Mouse (Mus musculus): Measurements from ENCODE around the gene Higd1a.

DNA sequence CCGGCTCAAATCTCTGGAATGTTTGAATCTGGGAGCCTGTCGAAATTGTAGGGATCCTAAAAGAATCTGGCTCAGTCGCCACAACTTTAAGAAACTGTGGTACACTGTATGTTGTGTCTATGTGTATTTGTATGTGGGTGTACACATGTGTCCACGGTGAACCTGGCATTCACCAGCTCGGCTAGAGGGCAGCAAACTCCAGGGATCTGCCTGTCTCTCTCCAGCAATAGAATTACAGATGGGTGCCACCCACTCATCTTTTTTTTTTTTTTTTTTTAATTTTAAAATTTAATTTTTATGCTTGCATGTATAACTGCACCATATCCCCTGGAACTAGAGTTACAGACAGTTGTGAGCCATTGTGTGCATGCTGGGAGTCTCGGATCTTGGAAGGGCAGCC lies 23.1 kb upstream of the Higd1a start:
- peak; percentile 48 for TF ChIP-seq CTCF (IDR thresholded peaks at IDR 0.05; ENCODE audit: low read depth)
- TF ChIP-seq EP300 (optimal IDR thresholded peaks at IDR 0.05), result no peak

All from stomach, postnatal 0 days (tissue).